Mouse (Mus musculus): ENCODE measurements around the gene Ocel1. TPM values are rescaled to one million over a fixed set of nuclear protein-coding genes. Genes with fewer than 3 reads are reported as not detected.

The Ocel1 gene
- polyA plus RNA-seq, 1 experiment from 2014 or later: 3.6 TPM

DNA sequence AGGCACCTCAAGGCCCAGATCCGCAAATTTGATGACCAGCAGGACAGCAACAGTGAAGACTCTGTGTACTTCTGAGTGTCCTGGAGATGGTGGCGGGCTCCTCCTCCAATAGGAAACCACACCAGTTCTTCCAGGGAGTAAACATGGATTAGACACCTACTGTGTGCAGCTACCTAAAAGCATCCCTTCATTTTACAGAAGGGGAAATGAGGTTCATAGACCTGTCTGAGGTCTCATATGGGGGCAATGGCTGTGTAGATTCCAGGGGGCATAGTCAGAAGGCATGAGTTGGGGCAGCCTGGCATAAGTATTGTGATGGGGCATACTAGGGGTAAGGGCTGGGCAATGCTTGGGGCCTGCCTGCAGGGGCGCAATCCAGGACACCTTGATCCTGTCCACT is 1.9 kb downstream of the Ocel1 start:
- no peak for ATAC-seq (ENCODE audit: insufficient number of reproducible peaks, insufficient read depth, low FRiP score, low read depth)
- Histone ChIP-seq H3K4me1 (ENCODE audit: control insufficient read depth in 2 of 2, insufficient read depth in 2 of 2, low read length in 2 of 2) (peaks cover 9 to 30% of the 10 kb centered on the region in 2 experiments), H3K27me3 (ENCODE audit: control insufficient read depth, insufficient read depth, low read length) (no peaks in the 10 kb centered on the region), H3K27ac (replicated peaks in 1 of 2; ENCODE audit: control insufficient read depth in 1 of 2, insufficient read depth in 1 of 2, low read depth in 2 of 2, low read length in 2 of 2) (no peak overlapping the region), H3K9ac (ENCODE audit: low read length) (no peak overlapping the region), H3K36me3 (ENCODE audit: control insufficient read depth, insufficient read depth, low read length) (peaks cover 62% of the 10 kb centered on the region), H3K4me2 (ENCODE audit: low read length) (no peak overlapping the region), H3K4me3 (ENCODE audit: control insufficient read depth in 1 of 2, insufficient read depth in 1 of 2, low read depth in 1 of 2, low read length in 2 of 2) (no peak overlapping the region), H3K9me3 (ENCODE audit: control insufficient read depth, low read length) (no peaks in the 10 kb centered on the region)
- WGBS: 90% methylated on average over 3 of the region's 3 CpGs

DNA sequence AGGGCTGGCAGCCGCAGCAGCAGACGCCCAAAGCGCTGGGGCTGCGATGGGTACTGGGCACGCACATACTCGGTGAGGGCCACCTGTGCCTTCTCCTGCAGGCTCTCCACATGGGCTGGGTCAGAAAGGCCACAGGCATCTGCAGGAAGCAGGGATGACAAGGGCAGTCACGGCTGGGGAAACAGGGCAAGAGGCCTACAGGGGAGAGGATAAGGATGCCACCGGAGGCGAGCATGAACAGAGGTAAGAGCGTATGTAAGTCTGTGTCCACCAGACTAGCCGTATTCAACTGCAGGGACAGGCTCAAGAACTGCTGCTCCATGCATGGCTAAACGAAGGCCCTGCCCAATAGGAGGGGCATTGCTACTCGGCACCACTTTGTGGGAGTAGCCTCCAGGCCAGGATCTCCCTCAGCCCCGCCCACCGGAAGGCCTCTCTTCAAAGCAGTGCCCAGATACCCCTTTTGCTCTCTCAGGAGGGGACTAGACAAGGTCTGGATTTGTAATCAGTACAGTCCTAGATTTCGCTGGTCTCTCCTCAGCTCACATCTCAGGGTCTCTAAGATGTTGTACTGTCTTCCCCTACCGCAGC is 3.6 kb downstream of the Ocel1 start:
- no peaks in the 10 kb centered on the region for H3K27me3 ChIP-seq (ENCODE audit: control insufficient read depth, insufficient read depth, low read length)
- 75% methylated on average over 17 of the region's 17 CpGs for WGBS
- no peak overlapping the region for H3K4me2 ChIP-seq (ENCODE audit: low read length)
- peaks cover 12 to 33% of the 10 kb centered on the region in 2 experiments for H3K4me1 ChIP-seq (ENCODE audit: control insufficient read depth in 2 of 2, insufficient read depth in 2 of 2, low read length in 2 of 2)
- H3K9ac ChIP-seq (ENCODE audit: low read length): no peak overlapping the region
- H3K9me3 ChIP-seq (ENCODE audit: control insufficient read depth, low read length): no peaks in the 10 kb centered on the region
- no peak for ATAC-seq (ENCODE audit: insufficient number of reproducible peaks, insufficient read depth, low FRiP score, low read depth)
- no peak overlapping the region for H3K27ac ChIP-seq (replicated peaks in 1 of 2; ENCODE audit: control insufficient read depth in 1 of 2, insufficient read depth in 1 of 2, low read depth in 2 of 2, low read length in 2 of 2)
- H3K4me3 ChIP-seq (ENCODE audit: control insufficient read depth in 1 of 2, insufficient read depth in 1 of 2, low read depth in 1 of 2, low read length in 2 of 2): no peak overlapping the region
- peaks cover 59% of the 10 kb centered on the region for H3K36me3 ChIP-seq (ENCODE audit: control insufficient read depth, insufficient read depth, low read length)

DNA sequence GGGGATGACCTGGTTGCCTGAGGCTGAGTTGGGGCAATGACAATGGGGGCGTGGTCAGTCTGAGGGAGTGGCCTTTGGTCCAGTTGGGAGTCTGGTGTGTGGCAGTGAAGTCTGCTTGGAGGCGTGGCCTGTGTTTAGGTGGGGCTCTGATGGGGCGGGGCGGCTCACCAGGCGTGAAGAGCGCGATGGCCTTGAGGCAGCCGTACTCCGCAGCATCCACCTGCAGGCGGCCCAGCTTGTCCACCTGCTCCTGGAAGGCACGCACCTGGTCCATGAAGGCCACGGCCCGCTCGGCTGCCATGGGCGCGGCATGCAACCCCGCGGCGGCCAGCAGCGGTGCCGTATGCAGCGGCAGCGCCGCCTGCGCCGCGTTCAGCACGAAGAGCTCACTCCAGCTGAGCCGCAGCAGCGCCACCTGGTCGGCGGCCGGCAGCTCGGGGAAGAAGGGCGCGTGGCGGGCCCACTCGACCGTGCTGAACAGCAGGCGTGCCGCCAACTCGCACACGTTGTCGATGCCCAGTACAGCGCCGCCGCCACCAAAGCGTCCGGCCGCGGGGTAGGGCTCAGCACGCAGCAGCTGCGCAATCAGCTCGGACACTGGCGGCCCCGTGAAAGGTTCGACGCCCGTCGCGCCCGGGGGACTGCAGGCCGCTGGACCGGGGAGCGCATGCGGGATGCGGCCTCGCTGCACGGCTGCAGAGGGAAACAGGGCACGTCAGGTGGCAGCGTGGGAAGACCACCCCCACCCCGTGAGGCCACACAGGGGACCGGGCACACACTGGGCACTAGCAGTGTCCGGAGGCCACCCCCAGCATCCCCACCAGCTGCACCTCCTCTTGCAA is 4.7 kb downstream of the Ocel1 start:
- H3K4me2 ChIP-seq (ENCODE audit: low read length): peak overlapping the region; percentile 59
- no peak for ATAC-seq (ENCODE audit: insufficient number of reproducible peaks, insufficient read depth, low FRiP score, low read depth)
- H3K27me3 ChIP-seq (ENCODE audit: control insufficient read depth, insufficient read depth, low read length): no peaks in the 10 kb centered on the region
- WGBS: 12% methylated on average over 72 of the region's 74 CpGs
- peaks cover 17 to 33% of the 10 kb centered on the region in 2 experiments for H3K4me1 ChIP-seq (ENCODE audit: control insufficient read depth in 2 of 2, insufficient read depth in 2 of 2, low read length in 2 of 2)
- no peaks in the 10 kb centered on the region for H3K9me3 ChIP-seq (ENCODE audit: control insufficient read depth, low read length)
- 0 out of 4 replicates have a peak overlapping the region, but pooled peaks of 1 of the 2 experiments have one; percentile 39 for H3K27ac ChIP-seq (replicated peaks in 1 of 2; ENCODE audit: control insufficient read depth in 1 of 2, insufficient read depth in 1 of 2, low read depth in 2 of 2, low read length in 2 of 2)
- peak overlapping the region; percentile 52; the same call in 1 of the 2 replicates for H3K9ac ChIP-seq (ENCODE audit: low read length)
- H3K4me3 ChIP-seq (ENCODE audit: control insufficient read depth in 1 of 2, insufficient read depth in 1 of 2, low read depth in 1 of 2, low read length in 2 of 2): peak overlapping the region in 1 of 2 experiments; percentile 20; a peak in 2 of 4 replicates
- H3K36me3 ChIP-seq (ENCODE audit: control insufficient read depth, insufficient read depth, low read length): peaks cover 57% of the 10 kb centered on the region

DNA sequence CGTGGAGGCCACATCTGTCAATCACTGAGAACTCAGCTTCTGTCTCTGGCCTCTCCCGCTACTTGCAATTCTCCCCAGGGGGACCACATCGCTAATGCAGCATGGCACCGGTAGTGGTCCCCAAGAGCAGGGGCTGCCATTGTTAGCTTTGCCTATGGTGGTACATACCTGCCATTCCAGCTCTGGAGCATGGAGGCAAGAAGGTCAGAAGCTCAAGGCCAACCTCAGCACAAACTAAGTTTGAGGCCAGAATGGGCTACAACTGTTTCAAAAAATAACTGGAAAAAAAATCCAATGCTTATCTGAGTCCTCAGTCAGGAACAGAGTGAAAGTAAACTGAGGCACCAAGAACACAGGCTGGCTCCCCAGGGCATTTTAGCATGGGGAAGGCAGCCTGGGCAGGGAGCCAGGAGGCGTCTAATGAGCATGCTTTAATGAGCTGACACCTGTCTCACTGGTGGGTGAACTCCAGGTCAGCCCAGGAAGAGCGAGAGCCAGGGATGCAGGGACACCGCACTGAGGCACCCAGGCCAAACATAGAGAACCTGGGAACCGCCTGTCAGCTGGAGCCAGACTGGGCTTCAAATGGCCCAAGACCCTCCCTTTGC is 5.4 kb downstream of the Ocel1 start:
- Histone ChIP-seq H3K9ac (ENCODE audit: low read length) (peak overlapping the region; percentile 52; the same call in 1 of the 2 replicates), H3K4me1 (ENCODE audit: control insufficient read depth in 2 of 2, insufficient read depth in 2 of 2, low read length in 2 of 2) (peaks cover 17 to 32% of the 10 kb centered on the region in 2 experiments), H3K9me3 (ENCODE audit: control insufficient read depth, low read length) (no peaks in the 10 kb centered on the region), H3K27ac (replicated peaks in 1 of 2; ENCODE audit: control insufficient read depth in 1 of 2, insufficient read depth in 1 of 2, low read depth in 2 of 2, low read length in 2 of 2) (no peak overlapping the region), H3K4me3 (ENCODE audit: control insufficient read depth in 1 of 2, insufficient read depth in 1 of 2, low read depth in 1 of 2, low read length in 2 of 2) (peak overlapping the region in 1 of 2 experiments; percentile 20; a peak in 1 of 4 replicates), H3K36me3 (ENCODE audit: control insufficient read depth, insufficient read depth, low read length) (peaks cover 57% of the 10 kb centered on the region), H3K27me3 (ENCODE audit: control insufficient read depth, insufficient read depth, low read length) (no peaks in the 10 kb centered on the region), H3K4me2 (ENCODE audit: low read length) (peak overlapping the region; percentile 59)
- 55% methylated on average over 8 of the region's 8 CpGs for WGBS
- ATAC-seq (ENCODE audit: insufficient number of reproducible peaks, insufficient read depth, low FRiP score, low read depth): no peak

DNA sequence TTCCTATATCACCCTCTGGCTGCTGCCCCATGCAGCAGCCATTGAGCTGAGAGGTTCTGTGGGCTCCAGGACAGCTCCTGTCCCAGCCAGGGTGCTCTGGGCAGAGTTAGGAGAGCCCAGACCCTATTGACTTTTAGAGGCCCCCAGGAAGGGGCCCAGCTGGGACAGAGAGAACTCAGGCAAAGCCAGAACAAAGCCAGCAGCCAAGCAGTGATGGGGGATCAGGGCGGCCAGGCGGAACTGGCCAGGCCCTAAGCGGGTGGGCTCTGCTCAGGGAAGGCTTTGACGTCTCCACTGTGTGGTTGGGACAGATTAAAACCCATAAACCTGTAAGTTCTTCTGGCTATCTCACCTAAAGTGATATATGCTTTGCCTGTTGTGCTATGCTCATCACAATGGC is 7.9 kb downstream of the Ocel1 start:
- 79% methylated on average over 4 of the region's 4 CpGs for WGBS
- Histone ChIP-seq H3K27ac (replicated peaks in 1 of 2; ENCODE audit: control insufficient read depth in 1 of 2, insufficient read depth in 1 of 2, low read depth in 2 of 2, low read length in 2 of 2) (no peak overlapping the region), H3K4me1 (ENCODE audit: control insufficient read depth in 2 of 2, insufficient read depth in 2 of 2, low read length in 2 of 2) (peaks cover 17 to 45% of the 10 kb centered on the region in 2 experiments), H3K9ac (ENCODE audit: low read length) (no peak overlapping the region), H3K4me3 (ENCODE audit: control insufficient read depth in 1 of 2, insufficient read depth in 1 of 2, low read depth in 1 of 2, low read length in 2 of 2) (peak overlapping the region in 1 of 2 experiments; percentile 88; a peak in 1 of 4 replicates), H3K27me3 (ENCODE audit: control insufficient read depth, insufficient read depth, low read length) (no peaks in the 10 kb centered on the region), H3K9me3 (ENCODE audit: control insufficient read depth, low read length) (no peaks in the 10 kb centered on the region), H3K36me3 (ENCODE audit: control insufficient read depth, insufficient read depth, low read length) (peaks cover 45% of the 10 kb centered on the region), H3K4me2 (ENCODE audit: low read length) (peak overlapping the region; percentile 98)
- no peak for ATAC-seq (ENCODE audit: insufficient number of reproducible peaks, insufficient read depth, low FRiP score, low read depth)

DNA sequence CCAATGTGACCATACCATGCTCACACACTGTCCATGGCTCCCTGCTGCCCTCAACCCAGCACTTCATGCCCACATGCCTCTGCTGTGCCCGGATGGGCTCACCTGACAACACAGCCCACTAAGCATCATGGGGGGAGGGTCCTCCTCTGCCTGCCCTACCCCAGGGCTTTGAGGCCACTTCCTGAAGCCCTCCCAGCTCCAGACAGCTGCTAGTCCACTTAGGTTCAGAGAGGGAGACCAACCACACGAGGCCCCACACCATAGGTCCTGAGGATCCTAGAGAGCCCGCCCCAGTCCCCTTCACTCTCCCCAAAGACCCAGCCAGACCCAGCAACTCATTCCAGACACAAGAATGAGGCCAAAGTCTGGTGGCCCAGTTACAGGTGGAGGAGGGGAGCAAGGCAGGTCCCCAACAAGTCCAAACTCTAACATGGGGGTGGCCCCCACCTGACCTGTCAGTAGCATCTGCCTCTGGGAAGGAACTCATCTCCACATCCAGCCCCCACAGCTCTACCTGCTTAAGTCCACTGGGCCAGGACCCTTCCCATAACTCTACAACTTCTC is 8.5 kb downstream of the Ocel1 start:
- H3K4me3 ChIP-seq (ENCODE audit: control insufficient read depth in 1 of 2, insufficient read depth in 1 of 2, low read depth in 1 of 2, low read length in 2 of 2): peak overlapping the region; percentile 88 to 90
- peaks cover 39% of the 10 kb centered on the region for H3K36me3 ChIP-seq (ENCODE audit: control insufficient read depth, insufficient read depth, low read length)
- 60% methylated on average over 3 of the region's 3 CpGs for WGBS
- peaks cover 17 to 45% of the 10 kb centered on the region in 2 experiments for H3K4me1 ChIP-seq (ENCODE audit: control insufficient read depth in 2 of 2, insufficient read depth in 2 of 2, low read length in 2 of 2)
- H3K9me3 ChIP-seq (ENCODE audit: control insufficient read depth, low read length): no peaks in the 10 kb centered on the region
- peak overlapping the region; percentile 98 for H3K4me2 ChIP-seq (ENCODE audit: low read length)
- peak overlapping the region; percentile 94 for H3K9ac ChIP-seq (ENCODE audit: low read length)
- H3K27ac ChIP-seq (replicated peaks in 1 of 2; ENCODE audit: control insufficient read depth in 1 of 2, insufficient read depth in 1 of 2, low read depth in 2 of 2, low read length in 2 of 2): no peak overlapping the region
- no peak for ATAC-seq (ENCODE audit: insufficient number of reproducible peaks, insufficient read depth, low FRiP score, low read depth)
- no peaks in the 10 kb centered on the region for H3K27me3 ChIP-seq (ENCODE audit: control insufficient read depth, insufficient read depth, low read length)
